Mouse (Mus musculus): Measurements from ENCODE around the gene Grin3b. TPM values are rescaled to one million over a fixed set of nuclear protein-coding genes. Genes with fewer than 3 reads are reported as not detected.

The Grin3b gene
- polyA plus RNA-seq (2012; fragmentation: generic; extraction: Trizol), result 0.30 TPM
- long read RNA-seq, experiment 1, result 0 reads
- long read RNA-seq, experiment 2, result 0 reads

DNA sequence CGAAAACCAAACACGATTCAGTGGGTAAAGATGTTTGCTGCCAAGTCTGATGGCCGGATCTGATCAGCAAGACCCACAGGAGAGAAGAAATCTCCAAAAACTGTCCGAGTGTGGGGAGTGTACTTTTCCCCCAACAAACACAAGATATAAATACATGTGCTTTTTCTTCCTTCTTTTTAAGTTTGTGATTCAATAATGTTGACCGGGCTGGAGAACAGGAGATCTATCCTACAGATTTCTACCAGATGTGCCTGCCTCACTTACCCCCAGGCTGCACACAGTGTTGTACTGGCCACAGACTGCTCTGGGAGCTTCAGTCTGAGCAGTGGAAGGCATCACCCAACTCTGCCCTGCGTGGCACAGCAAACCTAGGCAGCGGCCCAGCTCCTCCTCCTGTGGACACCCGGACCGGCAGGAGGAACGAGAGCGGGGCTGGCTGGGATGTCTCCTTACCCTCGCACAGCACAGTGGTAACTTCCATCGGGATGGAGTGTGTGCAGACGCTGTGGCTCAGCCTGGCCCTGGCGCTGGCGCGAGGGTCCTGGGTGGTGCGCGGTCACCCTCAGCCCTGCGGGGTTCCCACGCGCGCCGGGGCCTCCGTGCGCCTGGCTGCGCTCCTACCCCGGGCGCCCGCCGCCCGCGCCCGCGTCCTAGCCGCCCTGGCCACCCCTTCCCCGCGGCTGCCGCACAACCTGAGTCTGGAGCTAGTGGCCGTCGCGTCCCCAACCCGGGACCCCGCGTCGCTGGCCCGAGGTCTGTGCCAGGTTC lies at the start of gene Grin3b:
TSS of gene Grin3b (plus strand) at position 301 of the 768 bp plus-strand sequence.
- Histone ChIP-seq H3K79me2 (ENCODE audit: control insufficient read depth, insufficient read depth) (no peaks in the 10 kb centered on the region), H3ac (ENCODE audit: control insufficient read depth, insufficient read length, low read depth) (no peak within 1 kb of the TSS), H3K27me3 (ENCODE audit: control insufficient read depth, insufficient read depth, insufficient read length) (peaks cover 3% of the 10 kb centered on the region), H3K79me3 (ENCODE audit: low read depth) (no peaks in the 10 kb centered on the region), H3K36me3 (ENCODE audit: control insufficient read depth, insufficient read depth) (peaks cover 27% of the 10 kb centered on the region), H3K4me3 (ENCODE audit: insufficient read depth, poor library complexity, severe bottlenecking) (no peak within 1 kb of the TSS)
- no peak for TF ChIP-seq CTCF (IDR thresholded peaks at IDR 0.05; ENCODE audit: control insufficient read depth, insufficient read depth, insufficient read length)
- no peak for TF ChIP-seq MYOD1 (IDR thresholded peaks at IDR 0.05; ENCODE audit: control insufficient read depth, insufficient read length, low read depth)
- no peak for TF ChIP-seq CEBPB (IDR thresholded peaks at IDR 0.05; ENCODE audit: low read depth)
- no peak for TF ChIP-seq USF1 (IDR thresholded peaks at IDR 0.05; ENCODE audit: low read depth)
- no peak for TF ChIP-seq MAX (IDR thresholded peaks at IDR 0.05)
- no peak for TF ChIP-seq FOSL1 (IDR thresholded peaks at IDR 0.05; ENCODE audit: insufficient read depth, low read length, poor library complexity, severe bottlenecking)
- no peak for TF ChIP-seq MYOG (IDR thresholded peaks at IDR 0.05; ENCODE audit: control insufficient read depth, extremely low read depth, insufficient read length)

DNA sequence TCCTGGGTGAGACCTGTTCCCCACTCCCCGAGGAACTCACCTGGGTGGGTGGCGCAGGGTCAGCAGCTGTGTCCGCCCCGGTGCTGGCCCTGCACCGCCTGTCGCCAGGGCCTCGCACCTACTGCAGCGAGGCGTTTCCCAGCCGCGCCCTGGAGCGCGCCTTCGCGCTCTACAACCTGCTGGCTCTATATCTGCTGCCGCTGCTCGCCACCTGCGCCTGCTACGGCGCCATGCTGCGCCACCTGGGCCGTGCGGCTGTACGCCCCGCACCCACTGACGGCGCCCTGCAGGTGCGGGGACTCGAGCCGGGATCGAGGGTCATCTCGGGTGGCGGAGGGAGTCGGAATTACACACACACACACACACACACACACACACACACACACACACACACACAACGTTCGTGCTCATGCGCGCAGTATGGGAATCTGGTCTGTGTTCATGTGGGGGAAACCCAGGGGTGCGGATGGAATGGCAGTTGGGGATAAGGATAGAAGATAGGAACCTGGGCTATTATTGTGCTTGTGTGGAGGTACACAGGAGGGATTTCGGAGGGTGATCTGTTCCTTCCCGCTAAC lies 49.5 kb upstream of the Grin3b start, which contains the start of gene R3hdm4:
TSS of gene R3hdm4 (minus strand) at position 251 of the 578 bp plus-strand sequence.
- H3K27me3 ChIP-seq (ENCODE audit: control insufficient read depth, insufficient read depth, insufficient read length), result peaks cover 34% of the 10 kb centered on the region
- peaks cover 7% of the 10 kb centered on the region for H3K79me2 ChIP-seq (ENCODE audit: control insufficient read depth, insufficient read depth)
- H3K79me3 ChIP-seq (ENCODE audit: low read depth), result no peaks in the 10 kb centered on the region
- H3K36me3 ChIP-seq (ENCODE audit: control insufficient read depth, insufficient read depth), result no peaks in the 10 kb centered on the region
- no peak within 1 kb of the TSS for H3K4me3 ChIP-seq (ENCODE audit: insufficient read depth, poor library complexity, severe bottlenecking)
- H3ac ChIP-seq (ENCODE audit: control insufficient read depth, insufficient read length, low read depth), result no peak within 1 kb of the TSS
- TF ChIP-seq CEBPB (IDR thresholded peaks at IDR 0.05; ENCODE audit: low read depth), result no peak
- TF ChIP-seq CTCF (IDR thresholded peaks at IDR 0.05; ENCODE audit: control insufficient read depth, insufficient read depth, insufficient read length), result no peak
- TF ChIP-seq FOSL1 (IDR thresholded peaks at IDR 0.05; ENCODE audit: insufficient read depth, low read length, poor library complexity, severe bottlenecking), result no peak
- no peak for TF ChIP-seq MYOD1 (IDR thresholded peaks at IDR 0.05; ENCODE audit: control insufficient read depth, insufficient read length, low read depth)
- TF ChIP-seq USF1 (IDR thresholded peaks at IDR 0.05; ENCODE audit: low read depth), result no peak
- no peak for TF ChIP-seq MYOG (IDR thresholded peaks at IDR 0.05; ENCODE audit: control insufficient read depth, extremely low read depth, insufficient read length)
- no peak for TF ChIP-seq MAX (IDR thresholded peaks at IDR 0.05)

DNA sequence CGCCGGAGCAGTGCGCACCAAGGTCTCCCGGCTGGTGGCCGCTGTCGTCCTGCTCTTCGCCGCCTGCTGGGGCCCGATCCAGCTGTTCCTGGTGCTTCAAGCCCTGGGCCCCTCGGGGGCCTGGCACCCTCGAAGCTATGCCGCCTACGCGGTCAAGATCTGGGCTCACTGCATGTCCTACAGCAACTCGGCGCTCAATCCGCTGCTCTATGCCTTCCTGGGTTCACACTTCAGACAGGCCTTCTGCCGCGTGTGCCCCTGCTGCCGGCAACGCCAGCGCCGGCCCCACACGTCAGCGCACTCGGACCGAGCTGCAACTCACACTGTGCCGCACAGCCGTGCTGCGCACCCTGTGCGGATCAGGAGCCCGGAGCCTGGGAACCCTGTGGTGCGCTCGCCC lies 48.9 kb upstream of the Grin3b start:
- peaks cover 34% of the 10 kb centered on the region for H3K27me3 ChIP-seq (ENCODE audit: control insufficient read depth, insufficient read depth, insufficient read length)
- peaks cover 1% of the 10 kb centered on the region for H3K79me2 ChIP-seq (ENCODE audit: control insufficient read depth, insufficient read depth)
- H3K4me3 ChIP-seq (ENCODE audit: insufficient read depth, poor library complexity, severe bottlenecking), result no peak overlapping the region
- H3K36me3 ChIP-seq (ENCODE audit: control insufficient read depth, insufficient read depth), result no peaks in the 10 kb centered on the region
- no peak for TF ChIP-seq FOSL1 (IDR thresholded peaks at IDR 0.05; ENCODE audit: insufficient read depth, low read length, poor library complexity, severe bottlenecking)
- TF ChIP-seq MAX (IDR thresholded peaks at IDR 0.05), result no peak
- no peak for TF ChIP-seq USF1 (IDR thresholded peaks at IDR 0.05; ENCODE audit: low read depth)
- no peak for TF ChIP-seq CEBPB (IDR thresholded peaks at IDR 0.05; ENCODE audit: low read depth)
- no peak for TF ChIP-seq MYOG (IDR thresholded peaks at IDR 0.05; ENCODE audit: control insufficient read depth, extremely low read depth, insufficient read length)
- no peak for TF ChIP-seq MYOD1 (IDR thresholded peaks at IDR 0.05; ENCODE audit: control insufficient read depth, insufficient read length, low read depth)
- TF ChIP-seq CTCF (IDR thresholded peaks at IDR 0.05; ENCODE audit: control insufficient read depth, insufficient read depth, insufficient read length), result no peak
- H3K79me3 ChIP-seq (ENCODE audit: low read depth), result no peaks in the 10 kb centered on the region
- no peak overlapping the region for H3ac ChIP-seq (ENCODE audit: control insufficient read depth, insufficient read length, low read depth)

DNA sequence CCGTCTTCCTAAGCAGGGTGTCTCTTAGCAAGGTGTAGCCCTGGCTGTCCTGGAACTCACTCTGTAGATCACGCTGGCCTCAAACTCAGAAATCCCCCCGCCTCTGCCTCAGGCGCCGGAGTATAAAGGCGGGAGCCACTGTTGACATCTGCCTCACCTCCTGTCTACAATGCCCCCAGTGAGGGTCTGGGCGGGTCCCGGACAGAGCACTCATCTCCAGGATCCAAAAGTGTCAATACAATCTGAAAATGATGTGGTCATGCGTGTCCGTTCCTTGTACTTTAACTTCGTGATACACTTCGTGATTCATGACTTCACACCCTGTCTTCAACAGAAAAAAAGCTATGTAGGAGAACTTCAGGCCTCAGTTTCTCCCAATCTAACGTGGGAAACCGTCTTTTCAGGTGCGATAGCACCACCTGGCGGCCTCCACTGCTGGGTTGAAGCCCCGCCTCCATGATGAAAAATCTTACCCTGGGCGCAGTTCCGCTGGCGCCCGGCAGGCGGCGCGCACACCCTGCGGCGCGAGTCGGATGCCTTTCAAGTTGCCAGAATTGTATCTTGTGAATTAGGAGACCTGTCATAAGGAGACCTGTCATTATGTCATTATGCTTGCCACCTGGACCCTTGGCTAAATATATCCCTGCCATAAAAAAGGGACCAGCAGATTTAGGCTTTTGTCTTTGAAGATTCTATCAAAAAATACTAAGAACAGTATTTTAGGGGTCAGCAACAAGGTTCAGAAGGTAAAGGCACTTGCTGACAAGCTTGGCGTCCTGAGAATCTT lies 45.3 kb upstream of the Grin3b start:
- peak; percentile 98 for TF ChIP-seq CTCF (IDR thresholded peaks at IDR 0.05; ENCODE audit: control insufficient read depth, insufficient read depth, insufficient read length)
- no peak for TF ChIP-seq USF1 (IDR thresholded peaks at IDR 0.05; ENCODE audit: low read depth)
- TF ChIP-seq MYOD1 (IDR thresholded peaks at IDR 0.05; ENCODE audit: control insufficient read depth, insufficient read length, low read depth), result no peak
- no peak for TF ChIP-seq MYOG (IDR thresholded peaks at IDR 0.05; ENCODE audit: control insufficient read depth, extremely low read depth, insufficient read length)
- no peak for TF ChIP-seq CEBPB (IDR thresholded peaks at IDR 0.05; ENCODE audit: low read depth)
- peak; percentile 22 for TF ChIP-seq MAX (IDR thresholded peaks at IDR 0.05)
- no peak for TF ChIP-seq FOSL1 (IDR thresholded peaks at IDR 0.05; ENCODE audit: insufficient read depth, low read length, poor library complexity, severe bottlenecking)
- no peak overlapping the region for H3ac ChIP-seq (ENCODE audit: control insufficient read depth, insufficient read length, low read depth)
- H3K79me3 ChIP-seq (ENCODE audit: low read depth), result no peaks in the 10 kb centered on the region
- H3K4me3 ChIP-seq (ENCODE audit: insufficient read depth, poor library complexity, severe bottlenecking), result no peak overlapping the region
- no peaks in the 10 kb centered on the region for H3K79me2 ChIP-seq (ENCODE audit: control insufficient read depth, insufficient read depth)
- peaks cover 17% of the 10 kb centered on the region for H3K27me3 ChIP-seq (ENCODE audit: control insufficient read depth, insufficient read depth, insufficient read length)
- no peaks in the 10 kb centered on the region for H3K36me3 ChIP-seq (ENCODE audit: control insufficient read depth, insufficient read depth)
